Mouse (Mus musculus): ENCODE results near the gene Tshz2. TPM values are rescaled to one million over a fixed set of nuclear protein-coding genes. Genes with fewer than 3 reads are reported as not detected.

Tshz2 gene
- polyA plus RNA-seq, 1 experiment, result 5.8 TPM

GRCm38 (mm10) chr2:170104396-170104795, 471.6 kb downstream of the Tshz2 start:
- WGBS, result 61% methylated on average over 6 of the region's 6 CpGs
- DNase-seq (ENCODE audit: low read depth in 1 of 2, low spot score in 2 of 2), result no peak
- no peak overlapping the region for H3K4me3 ChIP-seq (ENCODE audit: extremely low read depth, insufficient read depth, insufficient read length)
- peaks cover 4% of the 10 kb centered on the region; the same call in 1 of the 2 replicates for H3K4me1 ChIP-seq (ENCODE audit: control insufficient read depth, insufficient read depth, insufficient read length)
- H3K27ac ChIP-seq (ENCODE audit: insufficient read depth, low read length), result no peak overlapping the region
- peaks cover 8% of the 10 kb centered on the region for H3K36me3 ChIP-seq (ENCODE audit: control insufficient read depth, insufficient read depth, low read length)
- no peaks in the 10 kb centered on the region for H3K27me3 ChIP-seq (ENCODE audit: control insufficient read depth, insufficient read depth, low read length)
- TF ChIP-seq POLR2A (IDR thresholded peaks at IDR 0.05; ENCODE audit: low read depth, low read length), result no peak
- no peak for TF ChIP-seq CTCF (IDR thresholded peaks at IDR 0.05; ENCODE audit: extremely low read depth, insufficient read depth, insufficient read length, insufficient replicate concordance)

- no peak overlapping the region for H3K4me3 ChIP-seq (ENCODE audit: extremely low read depth, insufficient read depth, insufficient read length)
- WGBS, result 87% methylated on average over 9 of the region's 9 CpGs
- H3K27me3 ChIP-seq (ENCODE audit: control insufficient read depth, insufficient read depth, low read length), result no peaks in the 10 kb centered on the region
- no peak for DNase-seq (ENCODE audit: low read depth in 1 of 2, low spot score in 2 of 2)
- TF ChIP-seq CTCF (IDR thresholded peaks at IDR 0.05; ENCODE audit: extremely low read depth, insufficient read depth, insufficient read length, insufficient replicate concordance) (no peak), POLR2A (IDR thresholded peaks at IDR 0.05; ENCODE audit: low read depth, low read length) (no peak)
- H3K27ac ChIP-seq (ENCODE audit: insufficient read depth, low read length), result no peak overlapping the region
- peaks cover 23% of the 10 kb centered on the region for H3K36me3 ChIP-seq (ENCODE audit: control insufficient read depth, insufficient read depth, low read length)
- peaks cover 4% of the 10 kb centered on the region; the same call in 1 of the 2 replicates for H3K4me1 ChIP-seq (ENCODE audit: control insufficient read depth, insufficient read depth, insufficient read length)
Measured at GRCm38 (mm10) chr2:170106000-170106399, 473.2 kb downstream of the Tshz2 start.

GRCm38 (mm10) chr2:170107791-170108190, 475.0 kb downstream of the Tshz2 start:
- no peaks in the 10 kb centered on the region for H3K27me3 ChIP-seq (ENCODE audit: control insufficient read depth, insufficient read depth, low read length)
- no peak overlapping the region for H3K4me3 ChIP-seq (ENCODE audit: extremely low read depth, insufficient read depth, insufficient read length)
- H3K36me3 ChIP-seq (ENCODE audit: control insufficient read depth, insufficient read depth, low read length), result peaks cover 33% of the 10 kb centered on the region
- H3K27ac ChIP-seq (ENCODE audit: insufficient read depth, low read length), result no peak overlapping the region
- 40% methylated on average over 3 of the region's 3 CpGs for WGBS
- TF ChIP-seq CTCF (IDR thresholded peaks at IDR 0.05; ENCODE audit: extremely low read depth, insufficient read depth, insufficient read length, insufficient replicate concordance) (no peak), POLR2A (IDR thresholded peaks at IDR 0.05; ENCODE audit: low read depth, low read length) (no peak)
- DNase-seq (ENCODE audit: low read depth in 1 of 2, low spot score in 2 of 2), result no peak
- peaks cover 4% of the 10 kb centered on the region; the same call in 1 of the 2 replicates for H3K4me1 ChIP-seq (ENCODE audit: control insufficient read depth, insufficient read depth, insufficient read length)

DNA sequence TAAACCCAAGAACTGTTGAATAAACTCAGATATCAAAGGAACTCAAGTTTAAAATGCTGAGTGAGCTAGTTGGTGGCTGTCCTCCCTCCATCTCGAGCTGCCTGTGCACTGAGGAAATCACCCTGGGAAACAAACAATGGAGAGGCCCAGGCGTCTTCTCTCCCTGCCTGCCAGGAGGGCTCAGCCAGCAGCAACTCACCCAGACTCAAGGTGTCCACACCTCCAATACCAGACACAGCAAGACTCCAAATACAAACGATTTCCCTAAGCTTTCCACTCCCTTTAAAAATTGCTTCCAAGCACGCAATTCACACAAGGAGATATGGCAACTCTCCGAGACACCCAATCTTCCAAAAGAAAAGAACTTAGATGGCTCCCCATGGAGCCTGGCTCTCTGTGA, 476.7 kb downstream of the Tshz2 start:
- TF ChIP-seq CTCF (IDR thresholded peaks at IDR 0.05; ENCODE audit: extremely low read depth, insufficient read depth, insufficient read length, insufficient replicate concordance) (no peak), POLR2A (IDR thresholded peaks at IDR 0.05; ENCODE audit: low read depth, low read length) (no peak)
- peaks cover 46% of the 10 kb centered on the region for H3K36me3 ChIP-seq (ENCODE audit: control insufficient read depth, insufficient read depth, low read length)
- 86% methylated on average over 5 of the region's 5 CpGs for WGBS
- H3K4me1 ChIP-seq (ENCODE audit: control insufficient read depth, insufficient read depth, insufficient read length), result peaks cover 2% of the 10 kb centered on the region; the same call in 1 of the 2 replicates
- no peaks in the 10 kb centered on the region for H3K27me3 ChIP-seq (ENCODE audit: control insufficient read depth, insufficient read depth, low read length)
- H3K4me3 ChIP-seq (ENCODE audit: extremely low read depth, insufficient read depth, insufficient read length), result no peak overlapping the region
- no peak overlapping the region for H3K27ac ChIP-seq (ENCODE audit: insufficient read depth, low read length)
- DNase-seq (ENCODE audit: low read depth in 1 of 2, low spot score in 2 of 2), result no peak

GRCm38 (mm10) chr2:170110306-170110705, 477.5 kb downstream of the Tshz2 start:
- 88% methylated on average over 8 of the region's 8 CpGs for WGBS
- Histone ChIP-seq H3K27ac (ENCODE audit: insufficient read depth, low read length) (no peak overlapping the region), H3K4me3 (ENCODE audit: extremely low read depth, insufficient read depth, insufficient read length) (no peak overlapping the region), H3K27me3 (ENCODE audit: control insufficient read depth, insufficient read depth, low read length) (no peaks in the 10 kb centered on the region), H3K4me1 (ENCODE audit: control insufficient read depth, insufficient read depth, insufficient read length) (no peaks in the 10 kb centered on the region), H3K36me3 (ENCODE audit: control insufficient read depth, insufficient read depth, low read length) (peaks cover 54% of the 10 kb centered on the region)
- TF ChIP-seq POLR2A (IDR thresholded peaks at IDR 0.05; ENCODE audit: low read depth, low read length) (no peak), CTCF (IDR thresholded peaks at IDR 0.05; ENCODE audit: extremely low read depth, insufficient read depth, insufficient read length, insufficient replicate concordance) (no peak)
- no peak for DNase-seq (ENCODE audit: low read depth in 1 of 2, low spot score in 2 of 2)

DNA sequence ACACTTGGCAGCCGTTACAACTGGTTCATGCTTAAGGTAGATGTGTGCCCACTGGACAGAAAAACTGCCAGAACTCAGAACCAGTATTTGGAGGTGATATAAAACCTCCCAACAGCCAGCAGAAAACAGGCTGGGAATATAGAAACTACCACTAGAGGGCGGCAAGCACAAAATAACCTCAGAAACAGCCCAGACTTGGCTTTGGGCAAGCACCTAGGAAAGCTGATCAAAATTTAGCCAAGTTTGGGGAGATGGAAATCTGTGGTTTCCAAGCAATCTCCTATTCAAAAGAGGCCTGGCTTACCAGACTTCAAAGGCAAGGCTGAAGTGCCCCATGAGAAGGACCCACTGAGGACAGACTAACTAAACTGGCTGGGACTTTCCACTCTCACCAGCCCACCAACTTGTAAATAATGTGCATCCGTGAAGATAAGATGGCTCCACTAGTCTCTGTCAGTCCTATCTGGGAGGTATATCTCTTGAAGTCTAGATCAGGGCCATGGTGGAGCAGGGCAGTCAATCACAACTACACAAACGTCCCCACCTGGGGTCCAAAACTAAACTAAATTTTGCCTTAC, 484.0 kb downstream of the Tshz2 start:
- H3K27ac ChIP-seq (ENCODE audit: insufficient read depth, low read length), result peak overlapping the region; percentile 44
- WGBS, result 32% methylated on average over 4 of the region's 4 CpGs
- DNase-seq (ENCODE audit: low read depth in 1 of 2, low spot score in 2 of 2), result peak in 1 of 2 experiments; percentile 62
- H3K4me1 ChIP-seq (ENCODE audit: control insufficient read depth, insufficient read depth, insufficient read length), result peaks cover 12% of the 10 kb centered on the region; the same call in 1 of the 2 replicates
- H3K27me3 ChIP-seq (ENCODE audit: control insufficient read depth, insufficient read depth, low read length), result no peaks in the 10 kb centered on the region
- H3K4me3 ChIP-seq (ENCODE audit: extremely low read depth, insufficient read depth, insufficient read length), result no peak overlapping the region
- no peak for TF ChIP-seq POLR2A (IDR thresholded peaks at IDR 0.05; ENCODE audit: low read depth, low read length)
- TF ChIP-seq CTCF (IDR thresholded peaks at IDR 0.05; ENCODE audit: extremely low read depth, insufficient read depth, insufficient read length, insufficient replicate concordance), result peak; percentile 49; the same call in 1 of the 2 replicates
- H3K36me3 ChIP-seq (ENCODE audit: control insufficient read depth, insufficient read depth, low read length), result peaks cover 53% of the 10 kb centered on the region

Measured in spleen, adult 2 months (tissue).